Mouse (Mus musculus): Measurements from ENCODE around the gene Atp6v0a4. TPM values are rescaled to one million over a fixed set of nuclear protein-coding genes. Genes with fewer than 3 reads are reported as not detected.
A peak's percentile ranks its signal among the peaks of the same experiment; 100 is the strongest.

The Atp6v0a4 gene
- total and polyA plus RNA-seq, 3 experiments, result not detected

DNA sequence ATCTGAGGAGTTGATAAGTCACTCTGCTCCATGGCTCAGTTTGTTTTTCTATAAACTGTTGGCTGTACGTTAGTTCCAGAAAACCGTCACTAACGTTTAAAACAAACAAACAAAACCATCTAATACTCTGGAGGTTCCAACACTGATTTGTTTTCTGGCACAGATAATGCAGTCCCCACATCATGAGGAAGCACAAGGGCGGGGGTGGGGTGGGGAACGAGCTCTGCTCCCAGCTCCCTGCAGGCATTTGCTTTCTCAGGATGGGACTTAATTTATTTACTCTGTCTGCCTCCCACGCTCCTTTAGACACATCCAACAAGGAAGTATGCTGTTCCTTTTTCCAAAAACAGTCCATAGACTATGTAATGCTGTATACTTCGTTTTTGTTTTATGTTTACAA, 101.1 kb downstream of the Atp6v0a4 start:
- no peak for ATAC-seq (ENCODE audit: extremely low read depth, insufficient number of reproducible peaks, low FRiP score, poor library complexity, severe bottlenecking)
- no peaks in the 10 kb centered on the region; the same call in none of the 2 replicates for H3K27me3 ChIP-seq (ENCODE audit: insufficient read depth, low read length)
- no peak for TF ChIP-seq GATA2 (IDR thresholded peaks at IDR 0.05; ENCODE audit: borderline replicate concordance, low read depth, low read length)

DNA sequence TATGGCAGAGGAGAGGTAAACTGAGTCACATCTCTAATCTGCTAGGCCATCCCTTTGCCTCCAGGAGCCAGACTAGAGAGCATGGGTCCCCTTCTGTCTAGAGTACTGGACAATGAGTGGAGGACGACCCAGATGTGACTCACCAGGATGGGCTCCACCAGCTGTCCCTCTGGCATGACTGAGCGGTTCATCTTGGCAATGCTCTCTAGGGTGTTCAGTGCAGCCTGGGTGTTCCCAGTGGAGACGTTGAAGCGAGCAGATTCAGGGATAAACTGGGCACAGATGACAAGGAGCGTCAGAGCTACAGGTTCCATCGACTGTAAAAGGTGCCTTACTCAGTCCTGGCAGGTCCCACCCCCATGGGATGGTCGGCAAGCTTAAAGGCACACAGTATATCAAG, 103.0 kb downstream of the Atp6v0a4 start:
- Histone ChIP-seq H3K36me3 (replicated peaks) (no peaks in the 10 kb centered on the region), H3K27me3 (ENCODE audit: insufficient read depth, low read length) (peaks cover 3% of the 10 kb centered on the region), H3K9me3 (replicated peaks) (no peaks in the 10 kb centered on the region), H3K4me1 (ENCODE audit: insufficient read depth, low read depth, low read length) (no peaks in the 10 kb centered on the region), H3K4me3 (ENCODE audit: low read depth, low read length) (no peak overlapping the region)
- ATAC-seq (ENCODE audit: extremely low read depth, insufficient number of reproducible peaks, low FRiP score, poor library complexity, severe bottlenecking) (no peak), DNase-seq (ENCODE audit: low spot score) (no peak)
- no peak for TF ChIP-seq GATA2 (IDR thresholded peaks at IDR 0.05; ENCODE audit: borderline replicate concordance, low read depth, low read length)
- no peak for TF ChIP-seq TAL1 (conservative IDR thresholded peaks at IDR 0.05; ENCODE audit: low read depth, low read length)
- no peak for TF ChIP-seq GATA1 (IDR thresholded peaks at IDR 0.05; ENCODE audit: borderline replicate concordance, low read length)
- no peak for TF ChIP-seq CTCF (IDR thresholded peaks at IDR 0.05; ENCODE audit: low read depth, low read length)
- TF ChIP-seq POLR2AphosphoS5 (IDR thresholded peaks at IDR 0.05; ENCODE audit: insufficient replicate concordance, low read depth, low read length), result no peak

More for the DNA sequence above, 101.1 kb downstream of the Atp6v0a4 start:
- DNase-seq (ENCODE audit: low spot score), result no peak
- Histone ChIP-seq H3K4me3 (ENCODE audit: low read depth, low read length) (no peak overlapping the region), H3K4me1 (ENCODE audit: insufficient read depth, low read depth, low read length) (no peaks in the 10 kb centered on the region), H3K9me3 (replicated peaks) (no peaks in the 10 kb centered on the region), H3K36me3 (replicated peaks) (no peaks in the 10 kb centered on the region)

DNA sequence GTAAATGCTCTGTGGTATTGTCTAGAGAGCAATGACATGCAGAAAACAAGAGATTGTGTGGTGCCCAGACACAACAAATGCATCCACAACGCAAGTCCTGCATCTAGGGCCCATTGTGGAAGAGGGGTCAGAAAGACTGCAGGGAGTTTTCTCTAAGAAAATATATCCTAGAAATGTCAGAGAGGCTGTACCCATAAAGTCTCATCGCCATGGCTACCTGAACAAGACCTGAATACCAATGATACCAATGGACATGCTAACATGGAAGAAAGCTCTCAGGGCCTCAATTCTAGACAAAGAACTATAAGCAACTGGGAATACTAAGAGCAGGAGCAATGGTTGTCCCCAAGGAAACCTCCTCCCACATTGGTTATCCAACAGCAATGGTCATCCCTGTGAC, 111.6 kb downstream of the Atp6v0a4 start:
- no peaks in the 10 kb centered on the region for H3K9me3 ChIP-seq (replicated peaks)
- no peaks in the 10 kb centered on the region for H3K36me3 ChIP-seq (replicated peaks)
- no peaks in the 10 kb centered on the region for H3K4me1 ChIP-seq (ENCODE audit: insufficient read depth, low read depth, low read length)
- TF ChIP-seq CTCF (IDR thresholded peaks at IDR 0.05; ENCODE audit: low read depth, low read length) (no peak), GATA1 (IDR thresholded peaks at IDR 0.05; ENCODE audit: borderline replicate concordance, low read length) (no peak), TAL1 (conservative IDR thresholded peaks at IDR 0.05; ENCODE audit: low read depth, low read length) (no peak), GATA2 (IDR thresholded peaks at IDR 0.05; ENCODE audit: borderline replicate concordance, low read depth, low read length) (no peak), POLR2AphosphoS5 (IDR thresholded peaks at IDR 0.05; ENCODE audit: insufficient replicate concordance, low read depth, low read length) (no peak)
- DNase-seq (ENCODE audit: low spot score) (no peak), ATAC-seq (ENCODE audit: extremely low read depth, insufficient number of reproducible peaks, low FRiP score, poor library complexity, severe bottlenecking) (no peak)
- peaks cover 14% of the 10 kb centered on the region; the same call in 1 of the 2 replicates for H3K27me3 ChIP-seq (ENCODE audit: insufficient read depth, low read length)
- no peak overlapping the region for H3K4me3 ChIP-seq (ENCODE audit: low read depth, low read length)

DNA sequence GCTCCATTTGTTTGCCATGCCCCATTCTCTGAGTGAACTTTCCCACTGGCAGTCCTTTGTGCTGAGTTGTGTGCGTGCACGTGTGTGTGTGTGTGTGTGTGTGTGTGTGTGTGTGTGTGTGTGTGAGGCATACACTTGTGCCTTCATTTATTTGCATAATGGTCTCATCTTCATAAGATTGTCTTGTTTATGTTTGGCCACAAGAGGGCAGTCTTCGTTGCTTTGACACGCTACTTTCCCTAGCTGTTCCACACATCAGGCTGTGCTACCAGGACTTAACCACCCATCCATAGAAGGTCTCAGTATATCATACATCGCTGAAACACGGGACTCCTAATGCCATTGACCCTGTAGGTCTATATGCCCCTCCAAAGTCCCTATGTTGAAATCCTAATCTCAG, 116.9 kb downstream of the Atp6v0a4 start:
- TF ChIP-seq GATA2 (IDR thresholded peaks at IDR 0.05; ENCODE audit: borderline replicate concordance, low read depth, low read length) (no peak), CTCF (IDR thresholded peaks at IDR 0.05; ENCODE audit: low read depth, low read length) (peak; percentile 46; the same call in 1 of the 2 replicates)
- peaks cover 5% of the 10 kb centered on the region; the same call in 1 of the 2 replicates for H3K27me3 ChIP-seq (ENCODE audit: insufficient read depth, low read length)
- H3K4me1 ChIP-seq (ENCODE audit: insufficient read depth, low read depth, low read length), result no peaks in the 10 kb centered on the region
- H3K9me3 ChIP-seq (replicated peaks), result no peaks in the 10 kb centered on the region
- ATAC-seq (ENCODE audit: extremely low read depth, insufficient number of reproducible peaks, low FRiP score, poor library complexity, severe bottlenecking) (no peak), DNase-seq (ENCODE audit: low spot score) (peak; percentile 23)
- no peak overlapping the region for H3K4me3 ChIP-seq (ENCODE audit: low read depth, low read length)
- H3K36me3 ChIP-seq (replicated peaks), result no peaks in the 10 kb centered on the region

Other genes with a start within 250 kb of the Atp6v0a4 start
- not detected in 2 replicates for gene Svopl, start 77.6 kb downstream of the Atp6v0a4 start, total RNA-seq (2014; fragmentation: Nextera tagmentation)
- 0.06 TPM in 1 of 2 replicates, not detected in the other for gene Svopl, start 77.6 kb downstream of the Atp6v0a4 start, total RNA-seq (2017)
- gene Svopl, start 77.6 kb downstream of the Atp6v0a4 start, polyA plus RNA-seq (2012), result not detected in 2 replicates
- gene Tmem213, start 15.3 kb downstream of the Atp6v0a4 start, total RNA-seq (2014; fragmentation: Nextera tagmentation), result not detected in 2 replicates
- gene Tmem213, start 15.3 kb downstream of the Atp6v0a4 start, total RNA-seq (2017), result not detected in 2 replicates
- gene Tmem213, start 15.3 kb downstream of the Atp6v0a4 start, polyA plus RNA-seq (2012), result not detected in 2 replicates
- gene D630045J12Rik, start 129.4 kb upstream of the Atp6v0a4 start, total RNA-seq (2014; fragmentation: Nextera tagmentation), result not detected in 2 replicates
- 0.38 and 0.41 TPM in 2 replicates for gene D630045J12Rik, start 129.4 kb upstream of the Atp6v0a4 start, total RNA-seq (2017)
- gene D630045J12Rik, start 129.4 kb upstream of the Atp6v0a4 start, polyA plus RNA-seq (2012), result 0.01 TPM in 2 replicates
- gene Zc3hav1l, start 174.7 kb upstream of the Atp6v0a4 start, total RNA-seq (2014; fragmentation: Nextera tagmentation), result 28.5 and 30.6 TPM in 2 replicates
- 4.5 and 5.6 TPM in 2 replicates for gene Zc3hav1l, start 174.7 kb upstream of the Atp6v0a4 start, total RNA-seq (2017)
- 7.3 and 7.5 TPM in 2 replicates for gene Zc3hav1l, start 174.7 kb upstream of the Atp6v0a4 start, polyA plus RNA-seq (2012)
- 210 and 217 TPM in 2 replicates for gene Zc3hav1, start 230.0 kb upstream of the Atp6v0a4 start, total RNA-seq (2014; fragmentation: Nextera tagmentation)
- 107 and 112 TPM in 2 replicates for gene Zc3hav1, start 230.0 kb upstream of the Atp6v0a4 start, total RNA-seq (2017)
- 44.0 and 45.8 TPM in 2 replicates for gene Zc3hav1, start 230.0 kb upstream of the Atp6v0a4 start, polyA plus RNA-seq (2012)

Data from G1E (cell line).